In the genomic region with DNA sequence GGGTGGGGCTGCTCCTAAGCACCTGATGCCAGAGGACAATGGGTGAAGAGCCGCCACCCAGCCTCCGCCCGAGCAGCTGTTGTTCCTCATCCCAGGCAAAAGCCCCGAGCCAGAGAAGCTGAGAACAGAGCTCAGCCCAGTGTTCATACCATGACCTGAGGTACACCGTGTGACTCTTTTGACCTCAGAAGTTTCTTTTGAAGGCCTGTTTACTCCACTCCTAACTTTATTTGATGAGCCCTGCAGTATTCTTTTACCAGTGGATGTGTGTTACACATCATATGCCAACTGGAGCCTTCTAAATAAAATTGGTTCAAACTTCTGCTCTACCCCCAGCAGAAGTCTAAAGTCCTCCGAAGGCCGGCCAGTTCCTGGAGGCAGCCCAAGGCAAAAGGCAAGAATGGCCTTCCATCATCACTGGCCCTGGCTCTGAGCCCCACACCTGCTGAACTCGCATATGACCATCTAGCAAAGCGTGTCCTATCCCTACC, we compare ENCODE assay signal across 12 mouse cellular contexts. TPM values are rescaled to one million over a fixed set of nuclear protein-coding genes. Genes with fewer than 3 reads are reported as not detected.
DNase-seq lines count a peak whose midpoint lies in the region; ATAC-seq and TF ChIP-seq lines count a peak whose summit lies in the region.
"Had no signal": no experiment of that assay in that cellular context is flagged by ENCODE, and none has a peak within 500 bp of the region (broad histone marks: within the 10 kb centered on the region; RNA-seq: fewer than 3 reads in every experiment).

No protein-coding gene starts in this region.

- H3K4me3 ChIP-seq in heart, embryonic 16.5 days (ENCODE audit: low read length), result no peak overlapping the region
- no peak overlapping the region for H3K4me3 ChIP-seq in heart, embryonic 11.5 days (ENCODE audit: low read depth, low read length)
- no peak overlapping the region for H3K4me3 ChIP-seq in ES-Bruce4 (ENCODE audit: low read depth, low read length)
- H3K4me3 ChIP-seq: hindbrain, embryonic 13.5 days; limb, embryonic 10.5 days had no signal

- no peaks in the 10 kb centered on the region for H3K36me3 ChIP-seq in heart, embryonic 16.5 days (ENCODE audit: control insufficient read depth, insufficient read depth)
- no peaks in the 10 kb centered on the region for H3K36me3 ChIP-seq in heart, embryonic 11.5 days (ENCODE audit: control insufficient read depth, insufficient read depth, low read length)
- no peaks in the 10 kb centered on the region for H3K36me3 ChIP-seq in ES-Bruce4 (ENCODE audit: control insufficient read depth, insufficient read depth, low read length, poor library complexity, severe bottlenecking)
- H3K36me3 ChIP-seq: hindbrain, embryonic 13.5 days; limb, embryonic 10.5 days had no signal

- ATAC-seq in heart, embryonic 16.5 days (replicated peaks; ENCODE audit: extremely low read depth, insufficient read depth, low FRiP score), result no peak; the same call in 1 of the 2 replicates
- ATAC-seq in heart, embryonic 11.5 days (replicated peaks; ENCODE audit: insufficient number of reproducible peaks, low FRiP score, low TSS enrichment), result no peak

- intact Hi-C loops in left cerebral cortex, postnatal 10 days (cut with DNase I), result no loop called here

- DNase-seq in adrenal gland, adult (ENCODE audit: inconsistent age in 2 of 2, low spot score in 1 of 2), result peak; percentile 51 to 83
- DNase-seq in adrenal gland, adult 8-10 months, result no peak
- peak; percentile 63 for DNase-seq in gastrocnemius, postnatal 25 days
- DNase-seq in left cerebral cortex, postnatal 10 days (ENCODE audit: extremely low spot score in 1 of 2, low spot score in 2 of 2), result no peak
- DNase-seq in right cerebral cortex, postnatal 25 days, result no peak
- DNase-seq: lung, embryonic 14.5 days; spleen, adult 18-20 months had no signal

- TF ChIP-seq EP300 in ES-Bruce4 (IDR thresholded peaks at IDR 0.05; ENCODE audit: insufficient read depth, low read depth, low read length), result peak; percentile 84

- H3K9ac ChIP-seq in heart, embryonic 16.5 days (ENCODE audit: low read length), result no peak overlapping the region
- no peak overlapping the region for H3K9ac ChIP-seq in heart, embryonic 11.5 days (ENCODE audit: low read depth, low read length)
- H3K9ac ChIP-seq in ES-Bruce4 (ENCODE audit: low read depth, poor library complexity, severe bottlenecking), result no peak overlapping the region
- H3K9ac ChIP-seq: hindbrain, embryonic 13.5 days; lung, embryonic 14.5 days had no signal

- no peak overlapping the region for H3K4me2 ChIP-seq in heart, embryonic 16.5 days (ENCODE audit: low read depth, low read length)
- no peak overlapping the region for H3K4me2 ChIP-seq in heart, embryonic 11.5 days
- H3K4me2 ChIP-seq: hindbrain, embryonic 13.5 days; lung, embryonic 14.5 days had no signal

- H3K9me3 ChIP-seq in heart, embryonic 16.5 days (replicated peaks; ENCODE audit: control insufficient read depth, low read length), result no peaks in the 10 kb centered on the region
- no peaks in the 10 kb centered on the region for H3K9me3 ChIP-seq in heart, embryonic 11.5 days (replicated peaks; ENCODE audit: control insufficient read depth, low read length)
- no peaks in the 10 kb centered on the region for H3K9me3 ChIP-seq in ES-Bruce4 (replicated peaks; ENCODE audit: control insufficient read depth, insufficient read depth, low read length, poor library complexity, severe bottlenecking)
- H3K9me3 ChIP-seq: hindbrain, embryonic 13.5 days; limb, embryonic 10.5 days had no signal

- H3K4me1 ChIP-seq in heart, embryonic 16.5 days (ENCODE audit: control insufficient read depth, insufficient read depth, low read length), result peaks cover 10% of the 10 kb centered on the region
- no peaks in the 10 kb centered on the region for H3K4me1 ChIP-seq in heart, embryonic 11.5 days (ENCODE audit: control insufficient read depth, insufficient read depth, low read length)
- peaks cover 7% of the 10 kb centered on the region for H3K4me1 ChIP-seq in ES-Bruce4 (ENCODE audit: control insufficient read depth, insufficient read depth, low read length)
- H3K4me1 ChIP-seq: hindbrain, embryonic 13.5 days had no signal

- no peaks in the 10 kb centered on the region for H3K27me3 ChIP-seq in heart, embryonic 16.5 days (ENCODE audit: control insufficient read depth, insufficient read depth, low read length)
- no peaks in the 10 kb centered on the region for H3K27me3 ChIP-seq in heart, embryonic 11.5 days (ENCODE audit: control insufficient read depth, insufficient read depth, low read length)
- no peaks in the 10 kb centered on the region for H3K27me3 ChIP-seq in ES-Bruce4 (ENCODE audit: control insufficient read depth, insufficient read depth, low read length, poor library complexity, severe bottlenecking)
- H3K27me3 ChIP-seq: hindbrain, embryonic 13.5 days had no signal

- peak overlapping the region; percentile 79 for H3K27ac ChIP-seq in heart, embryonic 16.5 days (ENCODE audit: low read length)
- H3K27ac ChIP-seq in heart, embryonic 11.5 days (ENCODE audit: low read depth, low read length), result no peak overlapping the region
- H3K27ac ChIP-seq in ES-Bruce4 (ENCODE audit: insufficient read depth, low read length), result 0 out of 2 replicates have a peak overlapping the region, but pooled peaks have one; percentile 3
- H3K27ac ChIP-seq: hindbrain, embryonic 13.5 days; limb, embryonic 10.5 days had no signal

- 78% methylated on average over 9 of the region's 9 CpGs for WGBS in heart, embryonic 16.5 days
- 82% methylated on average over 9 of the region's 9 CpGs for WGBS in heart, embryonic 11.5 days (ENCODE audit: insufficient replicate concordance)

- TF ChIP-seq CTCF in ES-Bruce4 (IDR thresholded peaks at IDR 0.05; ENCODE audit: low read depth, low read length), result no peak

- no peak for TF ChIP-seq POLR2A in ES-Bruce4 (IDR thresholded peaks at IDR 0.05; ENCODE audit: insufficient read depth, low read length)

RNA-seq across cellular contexts. Expression of a gene that starts 11.4 kb away (rescaled TPM):
- 100 to 1,000 TPM in 3 of 4 experiments, 10 to 100 TPM in 1; 85.1 to 269 (median 187) TPM for total RNA-seq in adrenal gland, adult 8-10 months (2022)
- polyA plus RNA-seq in heart, embryonic 16.5 days (2015; fragmentation: Nextera tagmentation; extraction: Ambion mirVana), result 70.0 and 89.0 TPM in 2 replicates
- polyA plus RNA-seq in heart, embryonic 11.5 days (2014; fragmentation: Nextera tagmentation; extraction: Ambion mirVana), result 8.6 and 10.8 TPM in 2 replicates
- polyA plus RNA-seq in ES-Bruce4 (2011; ENCODE audit: insufficient read depth, insufficient read length, low read depth, missing spikeins), result 6.8 and 6.9 TPM in 2 replicates
- total RNA-seq in gastrocnemius, postnatal 25 days (2021), result 100 to 1,000 TPM; 871 to 916 TPM
- 10 to 100 TPM; 22.7 to 25.8 TPM for total RNA-seq in left cerebral cortex, postnatal 10 days (2021)

RNA-seq across cellular contexts. Expression of a gene that starts 52.4 kb away (rescaled TPM):
- total RNA-seq in adrenal gland, adult 8-10 months (2022), result 10 to 100 TPM; 33.1 to 43.1 (median 38.4) TPM
- polyA plus RNA-seq in heart, embryonic 16.5 days (2015; fragmentation: Nextera tagmentation; extraction: Ambion mirVana), result 16.5 TPM in 2 replicates
- 14.7 and 17.3 TPM in 2 replicates for polyA plus RNA-seq in heart, embryonic 11.5 days (2014; fragmentation: Nextera tagmentation; extraction: Ambion mirVana)
- polyA plus RNA-seq in ES-Bruce4 (2011; ENCODE audit: insufficient read depth, insufficient read length, low read depth, missing spikeins), result 11.7 and 13.7 TPM in 2 replicates
- 1 to 10 TPM; 6.8 to 8.4 TPM for total RNA-seq in gastrocnemius, postnatal 25 days (2021)
- total RNA-seq in left cerebral cortex, postnatal 10 days (2021), result 10 to 100 TPM; 21.3 to 21.5 TPM

Comparison
In these comparisons a context has a peak if more than half of its experiments do, and no peak if none do; other contexts are left out.
1. DNase-seq: peak in adrenal gland, adult (2 of 2) and gastrocnemius, postnatal 25 days (single experiment); none in adrenal gland, adult 8-10 months (single experiment), left cerebral cortex, postnatal 10 days (0 of 2) and right cerebral cortex, postnatal 25 days (single experiment).